Mouse (Mus musculus) C2C12 (cell line): ENCODE results near the gene Ppp1r11. TPM values are rescaled to one million over a fixed set of nuclear protein-coding genes. Genes with fewer than 3 reads are reported as not detected.

Source experiments
- H3K27me3 ChIP-seq: one replicate; pipeline ENCODE4 v1.6.1; 2011; ENCODE audit not compliant: control insufficient read depth, insufficient read depth, insufficient read length
- H3K36me3 ChIP-seq: one replicate; pipeline ENCODE4 v1.6.1; 2011; ENCODE audit not compliant: control insufficient read depth, insufficient read depth
- H3K4me3 ChIP-seq: one replicate; pipeline ENCODE4 v1.5.1; 2011; ENCODE audit warnings: mild to moderate bottlenecking, control low read depth; ENCODE audit not compliant: poor library complexity, insufficient read depth, severe bottlenecking
- H3K79me2 ChIP-seq: one replicate; pipeline ENCODE4 v1.6.1; 2011; ENCODE audit not compliant: control insufficient read depth, insufficient read depth
- H3K79me3 ChIP-seq: one replicate; pipeline ENCODE4 v1.6.1; 2011; ENCODE audit warnings: low read depth, control low read depth
- H3ac ChIP-seq: one replicate; pipeline ENCODE3; 2011; ENCODE audit warnings: low read depth; ENCODE audit not compliant: control insufficient read depth, insufficient read length
- CEBPB ChIP-seq: IDR thresholded peaks from one replicate; pipeline ENCODE4 v1.6.1; 2011; ENCODE audit warnings: low read depth, mild to moderate bottlenecking, control low read depth, moderate library complexity
- CTCF ChIP-seq: IDR thresholded peaks from one replicate; pipeline ENCODE4 v1.5.1; 2011; ENCODE audit not compliant: control insufficient read depth, insufficient read depth, insufficient read length
- FOSL1 ChIP-seq: IDR thresholded peaks from one replicate; pipeline ENCODE4 v1.8.0; 2011; ENCODE audit warnings: mild to moderate bottlenecking, low read length; ENCODE audit not compliant: poor library complexity, insufficient read depth, severe bottlenecking
- MAX ChIP-seq: IDR thresholded peaks from one replicate; pipeline ENCODE4 v1.6.1; 2011; ENCODE audit warnings: mild to moderate bottlenecking, control low read depth
- MYOD1 ChIP-seq: IDR thresholded peaks from one replicate; pipeline ENCODE4 v1.6.1; 2011; ENCODE audit warnings: low read depth; ENCODE audit not compliant: control insufficient read depth, insufficient read length
- MYOG ChIP-seq: IDR thresholded peaks from one replicate; pipeline ENCODE4 v1.6.1; 2011; ENCODE audit not compliant: control insufficient read depth, insufficient read length; ENCODE audit errors: extremely low read depth
- USF1 ChIP-seq: IDR thresholded peaks from one replicate; pipeline ENCODE4 v1.6.1; 2011; ENCODE audit warnings: low read depth, mild to moderate bottlenecking, control low read depth, moderate library complexity
- polyA plus RNA-seq: library from polyadenylated mRNA; unstranded; fragments of >200 nt; fragmentation: generic; extraction: Trizol; gene quantifications from one replicate; pipeline ENCODE4 v1.2.1, GENCODE M21; 2012; ENCODE audit warnings: missing spikeins

Gene Ppp1r11
- polyA plus RNA-seq, 1 experiment, result 181 TPM

GRCm38 (mm10) chr17:36900691-36901090 lies 50.9 kb downstream of the Ppp1r11 start:
- no peak overlapping the region for H3K4me3 ChIP-seq
- H3K36me3 ChIP-seq, result no peaks in the 10 kb centered on the region
- H3K27me3 ChIP-seq, result no peaks in the 10 kb centered on the region
- no peaks in the 10 kb centered on the region for H3K79me3 ChIP-seq
- TF ChIP-seq MAX, result no peak
- TF ChIP-seq USF1, result no peak
- no peak for TF ChIP-seq CEBPB
- TF ChIP-seq MYOG, result no peak
- no peak for TF ChIP-seq FOSL1
- TF ChIP-seq MYOD1, result no peak
- no peak for TF ChIP-seq CTCF
- no peak overlapping the region for H3ac ChIP-seq
- H3K79me2 ChIP-seq, result no peaks in the 10 kb centered on the region

GRCm38 (mm10) chr17:36900001-36900400 lies 51.5 kb downstream of the Ppp1r11 start:
- H3K36me3 ChIP-seq, result no peaks in the 10 kb centered on the region
- no peaks in the 10 kb centered on the region for H3K79me3 ChIP-seq
- TF ChIP-seq CTCF, result no peak
- TF ChIP-seq FOSL1, result no peak
- no peak for TF ChIP-seq MYOD1
- no peak for TF ChIP-seq MAX
- TF ChIP-seq USF1, result no peak
- no peak for TF ChIP-seq MYOG
- no peak for TF ChIP-seq CEBPB
- no peaks in the 10 kb centered on the region for H3K79me2 ChIP-seq
- no peak overlapping the region for H3K4me3 ChIP-seq
- no peaks in the 10 kb centered on the region for H3K27me3 ChIP-seq
- no peak overlapping the region for H3ac ChIP-seq

GRCm38 (mm10) chr17:36899376-36899775 lies 52.2 kb downstream of the Ppp1r11 start:
- Histone ChIP-seq H3K79me3 (no peaks in the 10 kb centered on the region), H3ac (no peak overlapping the region), H3K36me3 (no peaks in the 10 kb centered on the region), H3K4me3 (no peak overlapping the region), H3K27me3 (no peaks in the 10 kb centered on the region), H3K79me2 (no peaks in the 10 kb centered on the region)
- no peak for TF ChIP-seq MYOD1
- TF ChIP-seq FOSL1, result no peak
- no peak for TF ChIP-seq MYOG
- no peak for TF ChIP-seq CTCF
- TF ChIP-seq USF1, result no peak
- no peak for TF ChIP-seq CEBPB
- TF ChIP-seq MAX, result no peak

Other genes with a start within 250 kb of the Ppp1r11 start
- gene H2-M10.5, start 178.8 kb downstream of the Ppp1r11 start, polyA plus RNA-seq, result not detected
- gene H2-M10.6, start 139.6 kb downstream of the Ppp1r11 start, polyA plus RNA-seq, result not detected
- 15.0 TPM for gene Trim26, start 114.6 kb downstream of the Ppp1r11 start, polyA plus RNA-seq
- 0.04 TPM for gene Trim15, start 84.5 kb downstream of the Ppp1r11 start, polyA plus RNA-seq
- gene Trim10, start 82.2 kb downstream of the Ppp1r11 start, polyA plus RNA-seq, result not detected
- gene Trim40, start 61.6 kb downstream of the Ppp1r11 start, polyA plus RNA-seq, result not detected
- not detected for gene Trim31, start 53.6 kb downstream of the Ppp1r11 start, polyA plus RNA-seq
- 0.02 TPM for gene Rnf39, start 8.8 kb downstream of the Ppp1r11 start, polyA plus RNA-seq
- 93.2 TPM for gene Znrd1, start 6.8 kb upstream of the Ppp1r11 start, polyA plus RNA-seq
- gene Znrd1as, start 6.9 kb upstream of the Ppp1r11 start, polyA plus RNA-seq, result 3.2 TPM
- gene 2410137M14Rik, start 29.5 kb upstream of the Ppp1r11 start, polyA plus RNA-seq, result not detected
- gene H2-M5, start 37.8 kb upstream of the Ppp1r11 start, polyA plus RNA-seq, result 0.06 TPM
- gene Zfp57, start 49.4 kb upstream of the Ppp1r11 start, polyA plus RNA-seq, result 11.6 TPM
- 0.02 TPM for gene Mog, start 71.7 kb upstream of the Ppp1r11 start, polyA plus RNA-seq
- 6.1 TPM for gene Gabbr1, start 94.2 kb upstream of the Ppp1r11 start, polyA plus RNA-seq
- gene Olfr90, start 136.8 kb upstream of the Ppp1r11 start, polyA plus RNA-seq, result not detected
- gene Olfr91, start 146.5 kb upstream of the Ppp1r11 start, polyA plus RNA-seq, result not detected
- gene Olfr92, start 168.3 kb upstream of the Ppp1r11 start, polyA plus RNA-seq, result not detected
- gene Olfr93, start 209.8 kb upstream of the Ppp1r11 start, polyA plus RNA-seq, result not detected
- gene Ubd, start 242.2 kb upstream of the Ppp1r11 start, polyA plus RNA-seq, result not detected
- not detected for gene Olfr94, start 249.3 kb upstream of the Ppp1r11 start, polyA plus RNA-seq